Mouse (Mus musculus): ENCODE measurements at regions not wholly inside any gene's neighbourhood (a gene's known extent, or its start where the extent isn't known, plus 50 kb on each side); places are given as distances from the start of the nearest gene placed in this dataset.

- H3K4me2 ChIP-seq, result no peak overlapping the region
- H3K36me3 ChIP-seq (ENCODE audit: control insufficient read depth, insufficient read depth, low read length), result no peaks in the 10 kb centered on the region
- H3K9me3 ChIP-seq (replicated peaks; ENCODE audit: control insufficient read depth, low read length), result no peaks in the 10 kb centered on the region
- no peaks in the 10 kb centered on the region for H3K27me3 ChIP-seq (ENCODE audit: control insufficient read depth, insufficient read depth, low read length)
- ATAC-seq (replicated peaks; ENCODE audit: insufficient number of reproducible peaks, low FRiP score, low TSS enrichment), result no peak; the same call in 1 of the 2 replicates
- H3K4me3 ChIP-seq (ENCODE audit: low read depth, low read length), result no peak overlapping the region
- no peak overlapping the region for H3K9ac ChIP-seq (ENCODE audit: low read depth, low read length)
- no peaks in the 10 kb centered on the region for H3K4me1 ChIP-seq (ENCODE audit: control insufficient read depth, insufficient read depth, low read length)
- H3K27ac ChIP-seq (ENCODE audit: low read depth, low read length), result no peak overlapping the region
Measured at GRCm38 (mm10) chr15:60708678-60709077, 144.9 kb downstream of the Fam84b start.

- Histone ChIP-seq H3K27me3 (ENCODE audit: control insufficient read depth, insufficient read depth, low read length) (no peaks in the 10 kb centered on the region), H3K4me1 (ENCODE audit: control insufficient read depth, insufficient read depth, low read length) (no peaks in the 10 kb centered on the region), H3K27ac (ENCODE audit: low read depth, low read length) (no peak overlapping the region), H3K4me3 (ENCODE audit: low read depth, low read length) (no peak overlapping the region), H3K9me3 (replicated peaks; ENCODE audit: control insufficient read depth, low read length) (no peaks in the 10 kb centered on the region), H3K36me3 (ENCODE audit: control insufficient read depth, insufficient read depth, low read length) (no peaks in the 10 kb centered on the region), H3K9ac (ENCODE audit: low read depth, low read length) (no peak overlapping the region), H3K4me2 (no peak overlapping the region)
- ATAC-seq (replicated peaks; ENCODE audit: insufficient number of reproducible peaks, low FRiP score, low TSS enrichment), result no peak
- WGBS (ENCODE audit: insufficient replicate concordance), result 76% methylated on average over 4 of the region's 4 CpGs
Measured at GRCm38 (mm10) chr15:60706009-60706408, 147.6 kb downstream of the Fam84b start.

DNA sequence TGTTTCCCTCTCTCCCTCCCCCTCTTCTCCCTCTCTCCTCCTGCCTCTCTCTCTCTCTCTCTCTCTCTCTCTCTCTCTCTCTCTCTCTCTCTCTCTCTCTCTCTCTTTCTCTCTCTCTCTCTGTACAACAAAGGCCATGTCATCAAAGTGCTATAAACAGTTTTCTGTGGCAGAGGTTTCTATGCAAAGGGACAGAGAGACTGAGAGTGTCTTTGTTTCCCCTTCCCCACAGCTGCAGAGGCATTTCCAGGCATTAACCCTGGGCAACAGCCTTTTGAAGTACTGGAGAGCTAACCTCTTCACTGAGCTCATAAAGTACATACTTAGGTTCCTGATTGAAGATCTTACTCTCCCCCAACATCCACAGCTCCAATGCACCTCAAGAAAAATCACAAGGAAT is 152.3 kb downstream of the Fam84b start:
- H3K4me2 ChIP-seq, result no peak overlapping the region
- no peaks in the 10 kb centered on the region for H3K9me3 ChIP-seq (replicated peaks; ENCODE audit: control insufficient read depth, low read length)
- H3K36me3 ChIP-seq (ENCODE audit: control insufficient read depth, insufficient read depth, low read length), result no peaks in the 10 kb centered on the region
- no peak for ATAC-seq (replicated peaks; ENCODE audit: insufficient number of reproducible peaks, low FRiP score, low TSS enrichment)
- H3K27ac ChIP-seq (ENCODE audit: low read depth, low read length), result no peak overlapping the region
- no peak overlapping the region for H3K4me3 ChIP-seq (ENCODE audit: low read depth, low read length)
- no peaks in the 10 kb centered on the region for H3K4me1 ChIP-seq (ENCODE audit: control insufficient read depth, insufficient read depth, low read length)
- H3K9ac ChIP-seq (ENCODE audit: low read depth, low read length), result no peak overlapping the region
- H3K27me3 ChIP-seq (ENCODE audit: control insufficient read depth, insufficient read depth, low read length), result no peaks in the 10 kb centered on the region

DNA sequence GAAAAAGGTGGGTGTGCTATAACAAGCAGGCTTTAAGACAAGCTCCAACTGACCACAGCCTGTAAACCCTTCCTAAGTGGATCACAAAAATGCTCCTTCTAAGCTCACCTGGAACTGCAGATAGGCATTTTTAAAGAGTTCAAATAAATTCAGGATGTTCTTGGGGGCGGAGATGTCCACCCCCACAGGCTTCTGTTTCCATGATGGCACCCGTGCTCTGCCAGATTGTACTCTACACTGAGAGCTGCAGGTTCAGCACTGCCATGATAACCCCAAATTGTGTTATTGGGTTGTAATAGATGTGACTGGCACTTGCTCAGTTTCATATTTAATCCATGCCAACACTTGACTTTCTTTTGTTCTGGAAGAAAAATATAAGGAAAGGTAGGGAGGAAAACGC is 158.8 kb downstream of the Fam84b start:
- 81% methylated on average over 3 of the region's 3 CpGs for WGBS (ENCODE audit: insufficient replicate concordance)
- no peak for ATAC-seq (replicated peaks; ENCODE audit: insufficient number of reproducible peaks, low FRiP score, low TSS enrichment)
- no peak overlapping the region for H3K9ac ChIP-seq (ENCODE audit: low read depth, low read length)

GRCm38 (mm10) chr15:60693751-60694500 is 159.7 kb downstream of the Fam84b start:
- Histone ChIP-seq H3K4me3 (ENCODE audit: low read depth, low read length) (no peak overlapping the region), H3K9ac (ENCODE audit: low read depth, low read length) (no peak overlapping the region), H3K4me2 (no peak overlapping the region), H3K27me3 (ENCODE audit: control insufficient read depth, insufficient read depth, low read length) (no peaks in the 10 kb centered on the region), H3K9me3 (replicated peaks; ENCODE audit: control insufficient read depth, low read length) (no peaks in the 10 kb centered on the region), H3K4me1 (ENCODE audit: control insufficient read depth, insufficient read depth, low read length) (0 out of 2 replicates have a peak, but pooled peaks cover 9% of the 10 kb centered on the region), H3K36me3 (ENCODE audit: control insufficient read depth, insufficient read depth, low read length) (no peaks in the 10 kb centered on the region), H3K27ac (ENCODE audit: low read depth, low read length) (no peak overlapping the region)
- ATAC-seq (replicated peaks; ENCODE audit: insufficient number of reproducible peaks, low FRiP score, low TSS enrichment), result no peak
- 55% methylated on average over 7 of the region's 7 CpGs for WGBS (ENCODE audit: insufficient replicate concordance)

More for the DNA sequence above, 158.8 kb downstream of the Fam84b start:
- no peak overlapping the region for H3K4me2 ChIP-seq
- no peaks in the 10 kb centered on the region for H3K36me3 ChIP-seq (ENCODE audit: control insufficient read depth, insufficient read depth, low read length)
- H3K27me3 ChIP-seq (ENCODE audit: control insufficient read depth, insufficient read depth, low read length), result no peaks in the 10 kb centered on the region
- no peaks in the 10 kb centered on the region for H3K9me3 ChIP-seq (replicated peaks; ENCODE audit: control insufficient read depth, low read length)
- H3K4me1 ChIP-seq (ENCODE audit: control insufficient read depth, insufficient read depth, low read length), result 0 out of 2 replicates have a peak, but pooled peaks cover 9% of the 10 kb centered on the region
- no peak overlapping the region for H3K4me3 ChIP-seq (ENCODE audit: low read depth, low read length)
- no peak overlapping the region for H3K27ac ChIP-seq (ENCODE audit: low read depth, low read length)

DNA sequence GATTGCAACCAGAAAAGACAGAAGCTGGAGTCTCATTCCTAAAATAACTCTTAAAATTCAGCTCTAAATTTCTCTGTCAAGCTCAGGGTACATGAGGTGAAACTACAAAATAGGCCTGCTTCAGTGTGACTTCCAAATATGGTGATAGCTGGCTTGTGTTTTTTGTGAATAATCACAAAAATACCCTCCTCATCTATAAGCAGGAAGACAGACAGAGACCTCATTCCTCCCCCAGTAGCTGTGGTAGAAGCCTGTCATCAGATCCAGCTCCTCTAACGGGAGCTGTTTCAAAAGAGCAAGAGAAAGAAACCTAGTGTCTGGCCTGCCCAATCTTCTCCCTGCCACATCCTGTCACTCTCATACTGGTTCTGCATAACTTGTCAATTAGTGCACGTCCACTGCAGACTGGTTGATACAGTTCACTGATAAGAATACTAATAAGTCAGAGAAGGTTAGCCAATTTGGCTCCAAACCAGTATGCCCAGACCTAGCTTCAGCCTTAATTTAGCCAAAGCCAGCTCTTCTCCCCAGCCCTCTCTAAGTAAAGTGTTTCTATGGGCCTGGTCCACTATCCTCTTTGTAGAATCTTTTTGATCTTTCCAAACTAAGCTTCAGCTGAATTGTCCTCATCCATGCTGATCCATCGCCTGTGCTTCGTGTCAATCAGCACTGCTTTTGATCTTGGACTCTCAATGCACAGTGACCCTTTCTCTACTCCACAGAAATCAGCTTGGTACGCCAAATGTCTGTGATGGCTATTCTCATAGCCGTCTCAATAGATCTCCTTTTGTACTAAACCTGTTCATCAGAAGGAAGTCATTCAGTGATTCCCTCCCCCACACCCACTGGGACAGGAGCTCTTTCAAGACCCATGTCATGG is 160.6 kb downstream of the Fam84b start:
- Histone ChIP-seq H3K27me3 (ENCODE audit: control insufficient read depth, insufficient read depth, low read length) (no peaks in the 10 kb centered on the region), H3K4me2 (no peak overlapping the region), H3K36me3 (ENCODE audit: control insufficient read depth, insufficient read depth, low read length) (no peaks in the 10 kb centered on the region), H3K9me3 (replicated peaks; ENCODE audit: control insufficient read depth, low read length) (no peaks in the 10 kb centered on the region), H3K27ac (ENCODE audit: low read depth, low read length) (no peak overlapping the region), H3K9ac (ENCODE audit: low read depth, low read length) (no peak overlapping the region), H3K4me3 (ENCODE audit: low read depth, low read length) (no peak overlapping the region), H3K4me1 (ENCODE audit: control insufficient read depth, insufficient read depth, low read length) (0 out of 2 replicates have a peak, but pooled peaks cover 9% of the 10 kb centered on the region)
- no peak for ATAC-seq (replicated peaks; ENCODE audit: insufficient number of reproducible peaks, low FRiP score, low TSS enrichment)
- WGBS (ENCODE audit: insufficient replicate concordance), result 42% methylated on average over 6 of the region's 6 CpGs

DNA sequence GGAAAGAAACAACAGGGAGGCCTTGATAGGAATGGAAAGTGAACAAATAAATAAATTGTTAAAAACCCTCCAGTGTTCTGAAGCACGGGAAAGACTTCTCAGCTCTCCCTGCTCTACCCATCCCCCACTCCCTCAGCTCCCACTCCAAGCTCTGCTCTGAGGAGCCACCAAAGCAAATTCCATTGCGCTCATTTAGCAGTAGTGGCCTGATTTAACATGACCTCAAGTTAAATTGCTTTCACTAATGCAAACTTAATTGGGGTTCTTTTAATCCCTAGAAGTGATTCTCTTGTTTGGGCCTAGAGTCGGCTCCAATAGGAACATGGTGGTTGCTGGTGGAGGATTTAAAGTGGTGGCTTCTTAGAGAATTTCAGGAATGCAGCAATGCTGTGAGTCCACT is 161.4 kb downstream of the Fam84b start:
- H3K9me3 ChIP-seq (replicated peaks; ENCODE audit: control insufficient read depth, low read length), result no peaks in the 10 kb centered on the region
- ATAC-seq (replicated peaks; ENCODE audit: insufficient number of reproducible peaks, low FRiP score, low TSS enrichment), result no peak
- H3K4me2 ChIP-seq, result no peak overlapping the region
- 34% methylated on average over 3 of the region's 3 CpGs for WGBS (ENCODE audit: insufficient replicate concordance)
- H3K27me3 ChIP-seq (ENCODE audit: control insufficient read depth, insufficient read depth, low read length), result no peaks in the 10 kb centered on the region
- no peaks in the 10 kb centered on the region for H3K36me3 ChIP-seq (ENCODE audit: control insufficient read depth, insufficient read depth, low read length)
- H3K4me3 ChIP-seq (ENCODE audit: low read depth, low read length), result no peak overlapping the region
- no peak overlapping the region for H3K9ac ChIP-seq (ENCODE audit: low read depth, low read length)
- 0 out of 2 replicates have a peak, but pooled peaks cover 9% of the 10 kb centered on the region for H3K4me1 ChIP-seq (ENCODE audit: control insufficient read depth, insufficient read depth, low read length)
- no peak overlapping the region; the same call in 1 of the 2 replicates for H3K27ac ChIP-seq (ENCODE audit: low read depth, low read length)

DNA sequence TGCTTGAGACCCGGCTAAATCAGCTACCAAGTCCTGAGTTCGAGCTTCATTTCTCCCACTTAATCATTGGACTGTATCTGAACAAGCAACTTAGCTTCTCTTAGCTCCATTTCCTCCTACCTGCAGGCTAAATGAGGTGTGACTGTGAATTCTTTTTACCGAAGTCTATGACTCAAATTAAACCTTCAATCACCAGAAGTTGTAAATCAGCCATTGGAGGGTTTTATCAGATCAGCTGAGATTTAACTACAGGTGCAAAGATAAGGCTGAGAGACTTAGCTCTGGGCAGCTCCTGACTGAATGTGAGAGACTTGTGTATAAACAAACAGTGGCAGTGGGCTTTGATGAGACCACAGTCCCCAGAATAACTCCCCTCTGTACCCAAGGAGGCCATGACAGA is 176.2 kb downstream of the Fam84b start:
- no peak for ATAC-seq (replicated peaks; ENCODE audit: insufficient number of reproducible peaks, low FRiP score, low TSS enrichment)
- WGBS (ENCODE audit: insufficient replicate concordance), result 65% methylated on average over 3 of the region's 3 CpGs

More for the DNA sequence above, 176.2 kb downstream of the Fam84b start:
- no peaks in the 10 kb centered on the region for H3K36me3 ChIP-seq (ENCODE audit: control insufficient read depth, insufficient read depth, low read length)
- H3K4me3 ChIP-seq (ENCODE audit: low read depth, low read length), result no peak overlapping the region
- no peak overlapping the region for H3K9ac ChIP-seq (ENCODE audit: low read depth, low read length)
- no peak overlapping the region for H3K4me2 ChIP-seq
- H3K9me3 ChIP-seq (replicated peaks; ENCODE audit: control insufficient read depth, low read length), result no peaks in the 10 kb centered on the region
- no peak overlapping the region for H3K27ac ChIP-seq (ENCODE audit: low read depth, low read length)
- H3K4me1 ChIP-seq (ENCODE audit: control insufficient read depth, insufficient read depth, low read length), result no peaks in the 10 kb centered on the region
- H3K27me3 ChIP-seq (ENCODE audit: control insufficient read depth, insufficient read depth, low read length), result no peaks in the 10 kb centered on the region
